Mouse (Mus musculus) liver, adult 2 months (tissue): ENCODE measurements around the gene Tmem147.

ENCODE experiments used
- CTCF ChIP-seq: fragments of 200-500 bp; IDR thresholded peaks from 2 replicates; pipeline ENCODE4 v1.5.1; 2011; ENCODE audit warnings: low read depth, low read length, control low read depth
- POLR2A ChIP-seq: fragments of 200-500 bp; IDR thresholded peaks from 2 replicates; pipeline ENCODE4 v1.6.1; 2011; ENCODE audit warnings: low read length, control low read depth; ENCODE audit not compliant: insufficient read depth; ENCODE audit errors: extremely low read depth

DNA sequence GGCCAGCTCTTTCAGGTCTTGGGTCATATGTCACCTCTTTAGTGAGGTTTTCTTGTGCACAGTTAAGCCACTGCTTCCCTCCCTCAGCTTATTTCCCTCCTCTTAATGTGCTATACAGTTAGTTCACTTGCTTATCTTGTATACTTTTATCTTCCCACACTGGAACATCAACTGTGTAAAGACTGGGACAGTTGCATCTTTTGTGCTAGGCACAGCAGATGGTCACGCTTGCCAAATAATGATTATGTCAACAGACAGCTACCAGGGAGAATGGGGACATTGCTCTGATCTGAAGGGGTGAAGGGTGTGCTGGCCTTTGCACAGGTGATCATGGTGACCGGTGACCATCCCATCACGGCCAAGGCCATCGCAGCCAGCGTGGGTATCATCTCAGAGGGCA is 9.7 kb downstream of the Tmem147 start:
- TF ChIP-seq POLR2A (no peak), CTCF (no peak)
